Comparison of ENCODE assay signal across 18 mouse cellular contexts in the genomic region with DNA sequence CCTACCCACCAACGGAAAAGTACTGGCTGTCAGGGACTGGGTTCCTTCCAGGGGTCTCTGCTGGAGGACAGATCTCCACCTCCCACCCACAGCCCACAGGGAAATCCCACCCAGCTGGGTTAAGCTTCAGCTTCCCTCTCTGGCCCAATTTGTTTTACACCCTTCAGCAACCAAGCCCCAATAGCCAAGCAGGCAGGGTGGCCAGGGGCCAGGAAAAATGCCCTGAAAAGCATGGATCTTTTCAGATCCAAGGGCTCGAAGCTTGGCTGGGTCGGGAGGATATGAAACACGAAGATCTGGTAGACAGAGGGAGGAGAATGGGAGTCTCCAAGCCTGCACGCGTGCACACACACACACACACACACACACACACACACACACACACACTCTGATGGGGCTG.
"Had no signal": no experiment of that assay in that cellular context is flagged by ENCODE, and none has a peak within 500 bp of the region (broad histone marks: within the 10 kb centered on the region; RNA-seq: fewer than 3 reads in every experiment).

No protein-coding gene starts in this region.

- ATAC-seq: inflammation-experienced regulatory T-cells, adult 6 months; liver, postnatal 0 days; lung, postnatal 0 days; midbrain, embryonic 15.5 days had no signal

- H3K9me3 ChIP-seq: midbrain, embryonic 12.5 days; midbrain, embryonic 15.5 days; neural tube, embryonic 13.5 days had no signal

- H3K9ac ChIP-seq: liver, embryonic 14.5 days; liver, postnatal 0 days; lung, embryonic 14.5 days; midbrain, embryonic 12.5 days; midbrain, embryonic 15.5 days; neural tube, embryonic 13.5 days had no signal

- H3K4me1 ChIP-seq: midbrain, embryonic 12.5 days had no signal

- H3K27me3 ChIP-seq: midbrain, embryonic 15.5 days; neural tube, embryonic 13.5 days had no signal

- DNase-seq: kidney, adult 2 months; kidney, postnatal 10 days; kidney, postnatal 36 days; liver, postnatal 0 days; lung, embryonic 14.5 days; thymus, adult 2 months; thymus, postnatal 14 days; thymus, postnatal 4 days had no signal

- H3K4me3 ChIP-seq: midbrain, embryonic 12.5 days; midbrain, embryonic 15.5 days; myocyte; neural tube, embryonic 13.5 days had no signal

- H3K4me2 ChIP-seq: liver, embryonic 11.5 days; lung, embryonic 14.5 days; midbrain, embryonic 12.5 days; midbrain, embryonic 15.5 days; neural tube, embryonic 13.5 days had no signal

- H3K27ac ChIP-seq: liver, embryonic 14.5 days; macrophage; midbrain, embryonic 12.5 days; midbrain, embryonic 15.5 days; neural tube, embryonic 13.5 days; stomach, postnatal 0 days had no signal

- H3K36me3 ChIP-seq: midbrain, embryonic 12.5 days; midbrain, embryonic 15.5 days; neural tube, embryonic 13.5 days had no signal
